Mouse (Mus musculus) cerebral cortex, adult 2 months (tissue): Measurements from ENCODE around the gene Gm4553.

ENCODE experiments used
- WGBS: fragments of 180-500 bp; shearing (Covaris S2); methylation state at CpG from one replicate; pipeline ENCODE4 v1.1.7; 2018; 5-methylcytosine and 5-hydroxymethylcytosine counted together

The Gm4553 gene

GRCm38 (mm10) chr7:142128843-142129242 is 36.7 kb downstream of the Gm4553 start:
- 71% methylated on average over 4 of the region's 4 CpGs for WGBS

DNA sequence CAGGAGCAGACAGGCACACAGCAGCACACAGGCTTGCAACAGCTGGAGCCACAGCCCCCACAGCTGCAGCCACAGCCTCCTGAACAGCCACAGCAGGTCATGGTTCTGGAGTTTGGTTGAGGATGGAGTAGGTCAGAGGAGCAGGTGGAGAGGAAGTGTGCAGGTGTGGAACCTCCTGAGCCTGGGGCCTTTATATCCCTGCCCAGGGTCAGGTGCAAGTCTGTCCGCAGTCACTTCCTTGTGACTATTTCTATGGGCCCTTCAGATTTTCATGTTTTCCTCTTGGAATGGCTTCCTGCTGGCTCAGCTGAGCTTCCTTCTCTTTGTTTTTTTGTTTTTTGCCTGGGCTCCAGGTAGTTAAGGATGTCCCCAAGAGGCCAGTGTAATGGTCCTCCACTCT is 44.9 kb downstream of the Gm4553 start, which contains the start of gene Gm45618:
TSS of gene Gm45618 (minus strand) at position 101 of the 400 bp plus-strand sequence.
- 81% methylated on average over 1 of the region's 1 CpGs for WGBS

- WGBS, result 28% methylated on average over 5 of the region's 5 CpGs
Observed at GRCm38 (mm10) chr7:142119632-142120031, 45.9 kb downstream of the Gm4553 start.
